Mouse (Mus musculus): ENCODE results near the gene AC170998.1. TPM values are rescaled to one million over a fixed set of nuclear protein-coding genes. Genes with fewer than 3 reads are reported as not detected.

AC170998.1 gene
- polyA plus RNA-seq (2016; fragmentation: Nextera tagmentation; extraction: Ambion mirVana), result 3.0 and 3.6 TPM in 2 replicates

DNA sequence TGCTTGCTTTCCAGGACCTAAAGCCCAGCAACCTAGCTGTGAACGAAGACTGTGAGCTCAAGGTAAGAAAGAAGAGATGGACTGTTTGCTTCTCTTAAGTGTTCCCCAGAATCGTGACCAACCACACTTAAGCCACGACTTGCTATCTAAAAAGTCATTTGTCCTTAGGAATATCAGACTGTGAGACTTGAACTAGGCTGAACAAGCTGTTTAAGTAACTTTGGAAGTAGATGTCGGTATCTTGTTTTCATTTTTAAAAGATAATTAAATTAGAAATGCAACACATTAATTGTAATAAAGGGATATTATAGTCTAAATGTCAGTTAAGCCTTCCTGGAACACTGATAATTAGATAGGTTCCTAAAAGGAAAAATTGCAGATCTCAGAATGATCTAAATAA, at the start of gene AC170998.1:
TSS of gene AC170998.1 (plus strand) at position 301 of the 400 bp plus-strand sequence.
- Histone ChIP-seq H3K4me3 (replicated peaks) (no peak within 1 kb of the TSS), H3K9me3 (no peaks in the 10 kb centered on the region), H3K36me3 (replicated peaks) (peaks cover 76% of the 10 kb centered on the region), H3K4me1 (no peaks in the 10 kb centered on the region), H3K27ac (no peak within 1 kb of the TSS), H3K27me3 (no peaks in the 10 kb centered on the region), H3K4me2 (no peak within 1 kb of the TSS), H3K9ac (no peak within 1 kb of the TSS)
- WGBS, result 98% methylated on average over 4 of the region's 4 CpGs
- no peak for ATAC-seq (ENCODE audit: low FRiP score)

DNA sequence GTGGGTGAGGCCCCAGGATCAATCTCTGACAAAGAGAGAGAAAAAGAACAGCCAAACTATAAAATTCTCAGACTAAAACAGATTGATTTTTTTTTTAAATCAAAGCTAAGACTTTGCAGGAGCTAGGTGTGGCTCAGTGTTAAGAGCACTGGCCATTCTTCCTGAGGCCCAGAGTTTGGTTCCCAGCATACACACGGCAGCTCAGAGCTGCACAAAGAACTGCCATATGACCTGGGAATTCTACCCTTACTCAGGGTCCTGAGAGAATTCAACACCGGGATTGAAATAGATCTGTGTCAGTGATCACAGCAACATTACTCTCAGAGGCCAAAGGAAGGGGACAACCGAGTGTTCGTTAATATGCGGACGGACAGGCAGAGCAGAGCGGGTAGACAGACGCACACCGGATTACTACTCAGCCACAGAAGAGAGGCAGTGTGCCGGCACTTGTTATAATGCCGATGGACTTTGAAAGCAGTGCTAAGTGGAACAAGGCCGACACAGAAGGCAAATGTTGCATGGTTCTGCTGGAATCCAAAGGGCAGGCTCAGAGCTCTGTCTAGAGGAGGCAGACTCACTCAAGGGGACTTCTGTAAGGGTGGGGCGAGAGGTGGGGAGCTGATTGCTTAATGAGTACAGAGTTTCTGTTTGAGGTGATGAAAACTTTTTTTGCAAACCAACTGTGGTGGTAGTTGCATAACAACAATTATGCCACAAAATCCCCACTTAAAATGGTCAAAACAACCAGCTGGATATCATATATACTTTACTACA, 43.4 kb upstream of the AC170998.1 start:
- Histone ChIP-seq H3K9me3 (no peaks in the 10 kb centered on the region), H3K27ac (no peak overlapping the region), H3K27me3 (no peaks in the 10 kb centered on the region), H3K4me1 (peaks cover 6% of the 10 kb centered on the region; the same call in 1 of the 2 replicates), H3K9ac (no peak overlapping the region), H3K4me2 (no peak overlapping the region), H3K4me3 (replicated peaks) (no peak overlapping the region), H3K36me3 (replicated peaks) (no peaks in the 10 kb centered on the region)
- no peak for ATAC-seq (ENCODE audit: low FRiP score)
- 69% methylated on average over 13 of the region's 13 CpGs for WGBS

DNA sequence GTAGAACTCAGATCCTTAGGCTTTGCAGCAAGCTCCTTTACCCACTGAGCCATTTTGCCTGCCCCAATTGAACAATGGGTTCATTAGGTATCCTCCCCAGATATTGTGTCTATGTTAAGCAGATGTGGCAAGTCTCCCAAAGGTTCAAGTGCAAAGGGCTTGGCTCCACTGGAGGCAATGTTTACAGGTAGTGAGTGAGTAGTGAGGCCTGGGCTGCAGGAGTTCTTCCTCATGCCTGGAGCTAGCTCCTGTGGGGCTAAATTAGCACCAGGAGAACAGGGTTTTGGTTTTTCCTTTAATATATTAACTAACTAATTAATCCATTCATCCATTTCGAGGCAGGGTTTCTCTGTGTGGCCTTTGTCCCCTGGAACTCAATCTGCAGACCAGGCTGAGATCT, 42.3 kb upstream of the AC170998.1 start:
- WGBS, result 4% methylated on average over 1 of the region's 1 CpGs
- H3K4me1 ChIP-seq, result peaks cover 6% of the 10 kb centered on the region; the same call in 1 of the 2 replicates
- H3K9ac ChIP-seq, result no peak overlapping the region
- no peak overlapping the region for H3K4me3 ChIP-seq (replicated peaks)
- no peak overlapping the region for H3K4me2 ChIP-seq
- H3K27me3 ChIP-seq, result peaks cover 6% of the 10 kb centered on the region; the same call in 1 of the 2 replicates
- no peak overlapping the region for H3K27ac ChIP-seq
- H3K9me3 ChIP-seq, result no peaks in the 10 kb centered on the region
- no peak for ATAC-seq (ENCODE audit: low FRiP score)
- H3K36me3 ChIP-seq (replicated peaks), result no peaks in the 10 kb centered on the region

DNA sequence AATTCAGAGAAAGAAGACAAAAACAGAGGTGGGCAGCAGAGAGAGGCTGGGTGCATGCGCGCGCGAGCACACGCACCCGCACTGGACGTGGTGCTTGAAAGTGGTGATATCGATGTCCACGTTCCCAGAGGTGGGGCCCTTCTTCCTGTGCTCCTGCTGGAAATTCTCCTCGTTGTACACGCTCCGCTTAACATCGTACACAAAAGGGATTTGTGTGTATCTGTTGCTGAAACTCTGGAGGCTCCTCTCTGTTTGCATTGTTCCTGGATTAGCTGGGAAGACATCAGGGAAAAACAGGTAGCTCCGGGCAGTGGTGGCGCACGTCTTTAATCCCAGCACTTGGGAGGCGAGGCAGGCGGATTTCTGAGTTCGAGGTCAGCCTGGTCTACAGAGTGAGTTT, 41.3 kb upstream of the AC170998.1 start:
- no peak overlapping the region for H3K27ac ChIP-seq
- H3K9me3 ChIP-seq, result no peaks in the 10 kb centered on the region
- ATAC-seq (ENCODE audit: low FRiP score), result no peak
- H3K27me3 ChIP-seq, result peaks cover 13% of the 10 kb centered on the region
- no peak overlapping the region for H3K9ac ChIP-seq
- peaks cover 12% of the 10 kb centered on the region for H3K4me1 ChIP-seq
- H3K36me3 ChIP-seq (replicated peaks), result no peaks in the 10 kb centered on the region
- 40% methylated on average over 19 of the region's 19 CpGs for WGBS
- no peak overlapping the region for H3K4me3 ChIP-seq (replicated peaks)
- no peak overlapping the region for H3K4me2 ChIP-seq

DNA sequence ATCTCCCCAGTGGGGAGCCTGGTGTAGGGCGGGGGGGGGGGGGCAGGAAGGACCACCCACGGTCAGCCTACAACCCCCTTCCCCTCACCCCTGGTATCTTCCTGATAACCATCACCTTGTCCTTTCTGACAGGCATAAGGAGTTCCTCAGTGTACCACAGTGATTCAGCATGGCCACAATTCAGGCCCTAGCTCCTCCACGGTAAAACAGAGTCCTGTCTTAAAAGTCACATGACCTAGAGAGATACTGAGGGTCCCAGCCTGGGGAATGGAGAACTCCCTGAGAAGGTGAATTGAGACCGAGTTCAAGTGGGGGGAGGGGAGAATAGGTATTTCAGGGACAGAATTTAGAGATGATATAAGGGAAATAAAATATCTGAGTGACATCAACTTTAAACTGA, 38.5 kb upstream of the AC170998.1 start:
- no peak for ATAC-seq (ENCODE audit: low FRiP score)
- Histone ChIP-seq H3K27ac (no peak overlapping the region), H3K4me3 (replicated peaks) (no peak overlapping the region), H3K27me3 (peaks cover 18% of the 10 kb centered on the region), H3K9me3 (no peaks in the 10 kb centered on the region), H3K36me3 (replicated peaks) (no peaks in the 10 kb centered on the region), H3K4me1 (peaks cover 20% of the 10 kb centered on the region), H3K9ac (no peak overlapping the region), H3K4me2 (no peak overlapping the region)
- 44% methylated on average over 4 of the region's 4 CpGs for WGBS

DNA sequence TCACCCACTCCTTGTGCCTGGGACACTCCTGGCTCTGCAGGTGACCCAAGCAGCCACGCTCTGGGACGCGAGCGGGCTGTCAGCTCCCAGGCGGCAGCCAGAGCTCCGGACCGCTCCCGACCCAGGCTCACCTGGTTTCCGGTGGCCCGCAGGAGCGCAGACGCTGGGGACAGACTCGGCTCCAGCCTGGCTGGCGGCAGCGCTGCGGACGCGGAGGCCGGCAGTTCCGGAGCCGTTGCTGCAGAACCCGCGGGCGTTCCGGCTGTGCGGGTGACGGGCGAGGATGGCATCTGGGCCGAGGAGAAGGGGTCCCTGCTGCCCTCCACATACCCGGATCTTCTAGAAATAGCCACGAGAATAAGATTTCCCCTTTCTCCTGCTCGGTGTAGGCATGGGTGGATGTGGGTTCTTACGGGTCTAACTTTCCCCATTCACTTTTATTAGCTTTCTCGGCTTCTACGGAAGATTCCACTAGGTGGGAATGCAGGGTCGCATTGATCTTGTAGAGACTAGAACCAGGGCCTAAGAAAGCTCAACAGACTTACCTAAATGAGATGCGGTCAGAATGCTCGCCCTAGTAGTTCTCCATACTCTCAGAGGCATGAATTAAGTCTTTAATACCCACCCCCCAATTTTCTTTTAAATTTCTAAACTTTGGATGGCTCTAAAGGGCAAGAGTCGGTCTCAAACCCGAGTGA, 36.1 kb upstream of the AC170998.1 start, which contains the start of gene Slc26a8:
TSS of gene Slc26a8 (minus strand) at position 648 of the 698 bp plus-strand sequence.
- Histone ChIP-seq H3K27ac (peak within 1 kb of the TSS; percentile 79), H3K4me2 (peak within 1 kb of the TSS; percentile 78), H3K9ac (peak within 1 kb of the TSS; percentile 94), H3K4me3 (replicated peaks) (peak within 1 kb of the TSS; percentile 97), H3K27me3 (peaks cover 18% of the 10 kb centered on the region), H3K36me3 (replicated peaks) (no peaks in the 10 kb centered on the region), H3K9me3 (no peaks in the 10 kb centered on the region), H3K4me1 (peaks cover 28% of the 10 kb centered on the region)
- 9% methylated on average over 40 of the region's 40 CpGs for WGBS
- ATAC-seq (ENCODE audit: low FRiP score), result no peak

- peak within 1 kb of the TSS; percentile 94 for H3K9ac ChIP-seq
- ATAC-seq (ENCODE audit: low FRiP score), result peak; percentile 97
- H3K36me3 ChIP-seq (replicated peaks), result no peaks in the 10 kb centered on the region
- peaks cover 28% of the 10 kb centered on the region for H3K4me1 ChIP-seq
- H3K27ac ChIP-seq, result peak within 1 kb of the TSS; percentile 97
- peaks cover 18% of the 10 kb centered on the region for H3K27me3 ChIP-seq
- peak within 1 kb of the TSS; percentile 78 for H3K4me2 ChIP-seq
- WGBS, result under 1% methylated on average over 86 of the region's 86 CpGs
- peak within 1 kb of the TSS; percentile 97 for H3K4me3 ChIP-seq (replicated peaks)
- no peaks in the 10 kb centered on the region for H3K9me3 ChIP-seq
Measured at GRCm38 (mm10) chr17:28690776-28691686, 34.9 kb upstream of the AC170998.1 start, which contains the start of gene Mapk14. Gene Mapk14 (plus strand): TSS chr17:28691329.

DNA sequence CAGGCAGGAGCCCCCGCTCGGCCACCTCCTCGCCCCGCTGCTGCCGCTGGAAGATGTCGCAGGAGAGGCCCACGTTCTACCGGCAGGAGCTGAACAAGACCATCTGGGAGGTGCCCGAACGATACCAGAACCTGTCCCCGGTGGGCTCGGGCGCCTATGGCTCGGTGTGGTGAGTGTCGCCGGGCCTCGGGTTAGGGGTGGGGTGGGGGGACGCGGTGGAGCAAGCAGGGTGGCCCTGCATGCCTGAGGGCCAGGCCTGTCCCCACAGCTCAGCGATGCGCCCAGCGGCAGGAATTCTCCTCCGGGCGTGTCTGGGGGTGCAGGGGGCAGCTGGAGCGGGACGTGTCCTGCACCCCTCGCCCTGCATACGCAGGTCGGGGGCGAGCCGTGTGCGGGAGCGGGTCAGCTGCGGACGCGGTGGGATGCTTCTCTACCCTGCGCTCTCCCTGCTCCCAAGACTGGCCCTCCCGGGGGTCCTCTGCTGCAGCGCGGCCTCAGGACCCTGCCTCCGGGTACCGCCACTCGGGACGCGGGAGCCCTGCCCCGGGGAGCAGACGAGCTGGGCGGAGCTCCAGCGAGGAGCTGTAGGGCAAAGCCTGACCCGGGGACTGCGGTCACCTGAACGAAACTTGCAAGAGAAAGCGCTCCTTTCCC, 34.1 kb upstream of the AC170998.1 start:
- H3K9me3 ChIP-seq, result no peaks in the 10 kb centered on the region
- peaks cover 35% of the 10 kb centered on the region for H3K4me1 ChIP-seq
- peak; percentile 57 for ATAC-seq (ENCODE audit: low FRiP score)
- H3K27ac ChIP-seq, result peak overlapping the region; percentile 97
- WGBS, result 0% methylated on average over 52 of the region's 53 CpGs
- no peaks in the 10 kb centered on the region for H3K36me3 ChIP-seq (replicated peaks)
- peaks cover 18% of the 10 kb centered on the region for H3K27me3 ChIP-seq
- H3K4me2 ChIP-seq, result peak overlapping the region; percentile 71
- H3K4me3 ChIP-seq (replicated peaks), result peak overlapping the region; percentile 97
- peak overlapping the region; percentile 94 for H3K9ac ChIP-seq

- peaks cover 18% of the 10 kb centered on the region for H3K27me3 ChIP-seq
- H3K4me1 ChIP-seq, result peaks cover 39% of the 10 kb centered on the region
- H3K27ac ChIP-seq, result peak overlapping the region; percentile 97
- under 1% methylated on average over 18 of the region's 18 CpGs for WGBS
- H3K4me2 ChIP-seq, result peak overlapping the region; percentile 71
- peak overlapping the region; percentile 97 for H3K4me3 ChIP-seq (replicated peaks)
- H3K9me3 ChIP-seq, result no peaks in the 10 kb centered on the region
- H3K36me3 ChIP-seq (replicated peaks), result no peaks in the 10 kb centered on the region
- no peak for ATAC-seq (ENCODE audit: low FRiP score)
- peak overlapping the region; percentile 94 for H3K9ac ChIP-seq
Measured at GRCm38 (mm10) chr17:28692341-28692710, 33.6 kb upstream of the AC170998.1 start.

DNA sequence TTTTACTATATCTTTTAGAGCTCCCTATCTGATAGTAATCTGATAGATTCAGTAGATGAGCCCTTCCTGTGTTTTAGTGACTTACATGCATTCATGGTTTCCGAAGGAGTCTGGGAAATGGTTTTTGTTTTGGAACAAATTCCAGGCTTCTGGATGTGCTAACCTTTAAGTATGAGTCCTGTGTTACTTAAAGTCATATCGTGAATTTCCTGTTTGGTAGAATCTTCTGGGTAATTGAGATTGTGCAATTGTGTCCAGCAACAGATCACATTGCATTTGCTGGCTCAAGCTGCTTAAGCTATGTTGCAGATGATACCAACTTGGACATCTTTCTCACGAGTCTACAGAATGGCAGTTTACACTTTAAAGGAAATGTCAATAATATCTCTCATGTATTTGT, 32.8 kb upstream of the AC170998.1 start:
- no peaks in the 10 kb centered on the region for H3K36me3 ChIP-seq (replicated peaks)
- peak overlapping the region; percentile 71 for H3K4me2 ChIP-seq
- ATAC-seq (ENCODE audit: low FRiP score), result no peak
- H3K9me3 ChIP-seq, result no peaks in the 10 kb centered on the region
- 48% methylated on average over 3 of the region's 3 CpGs for WGBS
- H3K27ac ChIP-seq, result no peak overlapping the region
- H3K9ac ChIP-seq, result peak overlapping the region; percentile 94
- H3K27me3 ChIP-seq, result peaks cover 18% of the 10 kb centered on the region
- H3K4me1 ChIP-seq, result peaks cover 46% of the 10 kb centered on the region
- H3K4me3 ChIP-seq (replicated peaks), result peak overlapping the region; percentile 97

GRCm38 (mm10) chr17:28694078-28694477, 31.8 kb upstream of the AC170998.1 start:
- H3K4me1 ChIP-seq, result peaks cover 49% of the 10 kb centered on the region
- H3K9me3 ChIP-seq, result no peaks in the 10 kb centered on the region
- ATAC-seq (ENCODE audit: low FRiP score), result no peak
- WGBS, result 34% methylated on average over 2 of the region's 2 CpGs
- H3K27ac ChIP-seq, result no peak overlapping the region
- no peaks in the 10 kb centered on the region for H3K36me3 ChIP-seq (replicated peaks)
- peak overlapping the region; percentile 71; the same call in 1 of the 2 replicates for H3K4me2 ChIP-seq
- peaks cover 11% of the 10 kb centered on the region for H3K27me3 ChIP-seq
- H3K4me3 ChIP-seq (replicated peaks), result no peak overlapping the region
- no peak overlapping the region for H3K9ac ChIP-seq
